Mouse (Mus musculus) left cerebral cortex, postnatal 4 days (tissue): ENCODE results near the gene Glcci1. TPM values are rescaled to one million over a fixed set of nuclear protein-coding genes. Genes with fewer than 3 reads are reported as not detected.

ENCODE experiments used
- DNase-seq: peaks from one replicate; pipeline ENCODE4 v3.0.0-alpha.2; 2022
- intact Hi-C: fragments of 180-260 bp; cut with DNase I; formaldehyde crosslinking; loops from one replicate; pipeline ENCODE4 v1.15.1; 2025
- total RNA-seq, 2 experiments: library from RNA; stranded (reverse); gene quantifications; 2 replicates each; pipeline ENCODE4 v1.2.3; 2021

The Glcci1 gene
- total RNA-seq, 2 experiments from 2014 or later, result 56.5 to 57.4 TPM

- intact Hi-C loops, result no loop called here
- DNase-seq, result no peak
Measured at GRCm38 (mm10) chr6:8492248-8492647, 17.2 kb upstream of the Glcci1 start.

- intact Hi-C loops, result no loop called here
- DNase-seq, result no peak
Measured at GRCm38 (mm10) chr6:8495109-8495826, 14.1 kb upstream of the Glcci1 start.

GRCm38 (mm10) chr6:8495827-8496222 is 13.6 kb upstream of the Glcci1 start:
- intact Hi-C loops, result no loop called here
- DNase-seq, result no peak

GRCm38 (mm10) chr6:8497234-8497867 is 12.0 kb upstream of the Glcci1 start:
- intact Hi-C loops, result no loop called here

GRCm38 (mm10) chr6:8497868-8498257 is 11.5 kb upstream of the Glcci1 start:
- intact Hi-C loops, result no loop called here

More at GRCm38 (mm10) chr6:8497234-8497867, 12.0 kb upstream of the Glcci1 start:
- DNase-seq, result no peak

GRCm38 (mm10) chr6:8498961-8499360 is 10.4 kb upstream of the Glcci1 start:
- intact Hi-C loops, result no loop called here
- no peak for DNase-seq

More at GRCm38 (mm10) chr6:8497868-8498257, 11.5 kb upstream of the Glcci1 start:
- DNase-seq, result no peak

GRCm38 (mm10) chr6:8503953-8504352 is 5.4 kb upstream of the Glcci1 start:
- intact Hi-C loops, result no loop called here
- DNase-seq, result no peak

GRCm38 (mm10) chr6:8504521-8505228 is 4.7 kb upstream of the Glcci1 start:
- no peak for DNase-seq
- intact Hi-C loops, result no loop called here

- intact Hi-C loops, result no loop called here
- no peak for DNase-seq
Measured at GRCm38 (mm10) chr6:8506631-8507030, 2.8 kb upstream of the Glcci1 start.

GRCm38 (mm10) chr6:8508883-8509536 is 390 bp upstream of the Glcci1 start:
- peak; percentile 99 for DNase-seq
- intact Hi-C loops, result no loop called here

GRCm38 (mm10) chr6:8509961-8510863 is 812 bp downstream of the Glcci1 start:
- intact Hi-C loops, result loop anchor here (5.0 kb wide), 1 partner anchor 227 kb away; no protein-coding TSS in a partner anchor
- DNase-seq, result peak; percentile 38

- intact Hi-C loops, result loop anchor here (5.0 kb wide), 1 partner anchor 226 kb away; no protein-coding TSS in a partner anchor
- no peak for DNase-seq
Measured at GRCm38 (mm10) chr6:8510864-8511428, 1.5 kb downstream of the Glcci1 start.

- intact Hi-C loops, result loop anchor here (5.0 kb wide), 1 partner anchor 226 kb away; no protein-coding TSS in a partner anchor
- no peak for DNase-seq
Measured at GRCm38 (mm10) chr6:8511447-8511846, 2.0 kb downstream of the Glcci1 start.

- DNase-seq, result no peak
- intact Hi-C loops, result loop anchor here (5.0 kb wide), 1 partner anchor 225 kb away; no protein-coding TSS in a partner anchor
Measured at GRCm38 (mm10) chr6:8512416-8512815, 3.0 kb downstream of the Glcci1 start.

GRCm38 (mm10) chr6:8519687-8520086 is 10.3 kb downstream of the Glcci1 start:
- intact Hi-C loops, result no loop called here
- no peak for DNase-seq

GRCm38 (mm10) chr6:8521231-8521630 is 11.8 kb downstream of the Glcci1 start:
- intact Hi-C loops, result no loop called here
- DNase-seq, result no peak

GRCm38 (mm10) chr6:8524717-8525116 is 15.3 kb downstream of the Glcci1 start:
- intact Hi-C loops, result no loop called here
- DNase-seq, result no peak

- intact Hi-C loops, result no loop called here
- DNase-seq, result no peak
Measured at GRCm38 (mm10) chr6:8531104-8531894, 21.9 kb downstream of the Glcci1 start.

- no peak for DNase-seq
- intact Hi-C loops, result no loop called here
Measured at GRCm38 (mm10) chr6:8536944-8537343, 27.5 kb downstream of the Glcci1 start.
